Mouse (Mus musculus): Measurements from ENCODE around the gene Rgs1.

DNA sequence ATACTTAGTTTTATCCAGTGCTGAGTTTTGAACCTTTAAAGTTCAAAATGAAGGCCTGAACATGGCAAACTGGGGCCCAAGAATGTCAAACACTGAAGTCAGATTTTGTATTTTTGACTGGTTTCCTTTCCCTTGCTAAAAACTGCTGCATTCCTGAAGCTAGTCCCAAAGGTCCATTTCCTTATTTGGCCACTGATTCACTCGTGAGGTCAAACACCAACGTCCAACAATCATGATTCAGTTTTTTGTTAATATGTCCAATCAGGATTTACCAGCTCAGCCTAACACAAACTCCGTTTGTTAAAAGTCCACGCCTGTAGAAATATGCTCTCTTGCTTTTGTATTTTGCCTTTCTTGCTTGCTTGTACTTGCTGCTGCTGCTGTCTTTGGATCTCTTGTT is 31.0 kb upstream of the Rgs1 start:
- TF ChIP-seq POU5F1 (IDR thresholded peaks at IDR 0.05; ENCODE audit: borderline replicate concordance, low read length): no peak
- no peak for TF ChIP-seq CTCF (conservative IDR thresholded peaks at IDR 0.05; ENCODE audit: low read length)
